Mouse (Mus musculus) CH12.LX (cell line): ENCODE data around the gene Slc26a6.

Experiments used
- CHD2 ChIP-seq: IDR thresholded peaks from 2 replicates; pipeline ENCODE4 v1.6.1; 2011; ENCODE audit warnings: low read length, improper control_type of control experiment
- CTCF ChIP-seq, 2 experiments: IDR thresholded peaks in 1 of 2; conservative IDR thresholded peaks in 1 of 2; 2 replicates each; pipeline ENCODE4 v1.5.1; 2011 to 2012; ENCODE audit warnings: low read depth in 2 of 2, low read length in 2 of 2, improper control_type of control experiment in 1 of 2, inconsistent platforms in 1 of 2, mild to moderate bottlenecking in 1 of 2, moderate library complexity in 1 of 2
- ELF1 ChIP-seq: IDR thresholded peaks from 2 replicates; pipeline ENCODE4 v1.6.1; 2014; ENCODE audit warnings: low read depth, mild to moderate bottlenecking, inconsistent platforms, low read length, improper control_type of control experiment
- EP300 ChIP-seq: IDR thresholded peaks from 2 replicates; pipeline ENCODE4 v1.6.1; 2011; ENCODE audit warnings: low read length, improper control_type of control experiment
- GABPA ChIP-seq: IDR thresholded peaks from 2 replicates; pipeline ENCODE4 v1.6.1; 2012; ENCODE audit warnings: low read depth, low read length, improper control_type of control experiment, inconsistent platforms; ENCODE audit not compliant: insufficient replicate concordance
- HCFC1 ChIP-seq: IDR thresholded peaks from 2 replicates; pipeline ENCODE4 v1.6.1; 2012; ENCODE audit warnings: low read depth, mild to moderate bottlenecking, inconsistent platforms, low read length, improper control_type of control experiment
- JUND ChIP-seq: conservative IDR thresholded peaks from 2 replicates; pipeline ENCODE4 v1.6.1; 2011; ENCODE audit warnings: low read depth, low read length, improper control_type of control experiment
- NELFE ChIP-seq: IDR thresholded peaks from 2 replicates; pipeline ENCODE4 v1.6.1; 2011; ENCODE audit warnings: low read depth, low read length, improper control_type of control experiment
- NRF1 ChIP-seq: IDR thresholded peaks from 2 replicates; pipeline ENCODE4 v1.6.1; 2014; ENCODE audit warnings: low read depth, mild to moderate bottlenecking, inconsistent platforms, low read length, improper control_type of control experiment, moderate library complexity
- POLR2A ChIP-seq: IDR thresholded peaks from 2 replicates; pipeline ENCODE4 v1.6.1; 2011; ENCODE audit warnings: low read depth, mild to moderate bottlenecking, improper control_type of control experiment, low read length

GRCm38 (mm10) chr9:108925897-108926296 lies 72.8 kb downstream of the Slc26a6 start:
- TF ChIP-seq JUND (no peak), CTCF (conservative IDR thresholded peaks at IDR 0.05 in 1 of 2, IDR thresholded peaks at IDR 0.05 in 1 of 2; ENCODE audit: low read depth in 2 of 2, low read length in 2 of 2) (no peak), NRF1 (no peak), EP300 (no peak), CHD2 (no peak), POLR2A (no peak), ELF1 (no peak), GABPA (no peak), HCFC1 (no peak), NELFE (no peak)
